Mouse (Mus musculus) naive thymus-derived CD4-positive, alpha-beta T cell, adult 5 months (primary cell): ENCODE results near the gene Clta. TPM values are rescaled to one million over a fixed set of nuclear protein-coding genes. Genes with fewer than 3 reads are reported as not detected.

Source experiments
- polyA plus RNA-seq: library from polyadenylated mRNA; unstranded; fragments of 100-300 nt; shearing (Covaris generic); gene quantifications from one replicate; pipeline ENCODE4 v1.2.1, GENCODE M21; 2017

Clta gene
- 201 TPM for polyA plus RNA-seq

GRCm38 (mm10) chr4:44004126-44004525, at the start of gene Clta:
Gene Clta, plus strand, starts transcription at chr4:44004452.

DNA sequence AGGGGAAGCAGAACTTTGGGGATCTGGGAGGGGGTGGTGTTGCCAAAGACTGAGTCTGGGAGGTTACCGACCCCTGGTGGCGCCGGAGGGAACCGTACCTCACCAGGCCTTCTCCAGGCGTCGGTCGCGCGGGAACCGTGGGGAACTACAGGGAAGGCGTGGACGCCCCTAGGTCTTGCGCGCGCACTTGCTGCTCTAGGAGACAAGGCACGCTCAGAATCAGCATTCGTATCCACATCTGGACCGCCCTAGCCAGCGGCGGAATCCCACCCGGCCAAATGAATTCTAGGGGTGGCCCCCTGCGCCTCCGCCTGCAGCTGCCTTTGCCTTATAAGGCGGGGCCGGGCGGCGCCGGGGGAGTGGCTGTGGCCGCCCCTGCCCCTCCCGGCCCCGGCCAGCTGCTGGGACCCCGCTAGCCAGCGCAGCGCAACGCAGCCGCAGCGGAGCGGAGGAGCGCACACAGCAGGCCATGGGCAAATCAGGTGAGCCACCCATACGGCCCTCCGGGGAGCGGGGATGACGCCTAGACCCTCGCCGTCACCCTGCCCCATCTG, 46.9 kb upstream of the Clta start, which contains the start of gene Glipr2:
Gene Glipr2, plus strand, starts transcription at position 110 of the 554 bp plus-strand sequence.

DNA sequence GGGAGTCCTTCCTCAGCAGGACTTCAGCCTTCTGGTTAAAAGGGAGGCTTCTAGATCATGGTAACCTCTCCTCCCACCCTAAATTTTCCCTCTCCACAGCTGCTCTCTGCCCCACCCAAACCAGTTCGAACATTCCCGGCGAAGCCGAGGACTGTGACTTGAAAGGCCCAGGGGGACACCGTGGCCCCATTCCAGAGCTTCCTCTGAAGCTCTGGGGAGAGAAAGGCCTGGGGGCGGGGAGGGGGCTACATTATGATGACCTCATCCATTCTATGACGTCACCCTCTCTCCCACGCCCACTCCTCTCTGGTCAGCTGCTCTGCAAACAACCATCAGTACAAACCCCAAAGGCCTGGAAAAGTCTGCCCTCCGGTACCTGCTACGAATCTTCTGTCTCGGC, 21.1 kb upstream of the Clta start, which contains the start of gene Ccin:
Gene Ccin, plus strand, starts transcription at position 303 of the 400 bp plus-strand sequence.

Other genes with a start within 250 kb of the Clta start
- not detected for gene Olfr159, start 233.4 kb upstream of the Clta start, polyA plus RNA-seq
- not detected for gene Olfr156, start 180.6 kb upstream of the Clta start, polyA plus RNA-seq
- 0.06 TPM for gene Olfr157, start 164.3 kb upstream of the Clta start, polyA plus RNA-seq
- gene Olfr155, start 152.9 kb upstream of the Clta start, polyA plus RNA-seq: not detected
- 3.4 TPM for gene Reck, start 128.9 kb upstream of the Clta start, polyA plus RNA-seq
- 59.7 TPM for gene Glipr2, start 47.1 kb upstream of the Clta start, polyA plus RNA-seq
- not detected for gene Ccin, start 21.0 kb upstream of the Clta start, polyA plus RNA-seq
- gene Gne, start 79.7 kb downstream of the Clta start, polyA plus RNA-seq: 36.2 TPM
- 102 TPM for gene Rnf38, start 229.3 kb downstream of the Clta start, polyA plus RNA-seq